Mouse (Mus musculus): ENCODE data around the gene Mtmr1.

- no peak for TF ChIP-seq CTCF (IDR thresholded peaks at IDR 0.05; ENCODE audit: control insufficient read depth, insufficient read depth, low read length)
- no peak for TF ChIP-seq POLR2A (IDR thresholded peaks at IDR 0.05; ENCODE audit: borderline replicate concordance, control insufficient read depth, low read depth, low read length)
Measured at GRCm38 (mm10) chrX:71412776-71413175, 48.2 kb downstream of the Mtmr1 start.

Measured in bone marrow, adult 2 months (tissue).